Mouse (Mus musculus): Measurements from ENCODE around the gene Dmp1. TPM values are rescaled to one million over a fixed set of nuclear protein-coding genes. Genes with fewer than 3 reads are reported as not detected.

The Dmp1 gene
- polyA plus RNA-seq, 1 experiment from 2014 or later: 1.00 TPM

GRCm38 (mm10) chr5:104201153-104201950 lies 1.1 kb upstream of the Dmp1 start:
- Histone ChIP-seq H3K9me3 (no peaks in the 10 kb centered on the region), H3K27ac (no peak overlapping the region), H3K36me3 (no peaks in the 10 kb centered on the region), H3K4me3 (no peak overlapping the region), H3K27me3 (no peaks in the 10 kb centered on the region), H3K4me1 (peaks cover 4% of the 10 kb centered on the region; the same call in 1 of the 2 replicates), H3K9ac (no peak overlapping the region), H3K4me2 (no peak overlapping the region)
- 80% methylated on average over 12 of the region's 12 CpGs for WGBS
- no peak for ATAC-seq (ENCODE audit: insufficient number of reproducible peaks, insufficient read depth, low FRiP score, low TSS enrichment, low read depth)

- Histone ChIP-seq H3K9ac (no peak overlapping the region), H3K9me3 (no peaks in the 10 kb centered on the region), H3K36me3 (no peaks in the 10 kb centered on the region), H3K4me3 (no peak overlapping the region), H3K4me2 (no peak overlapping the region), H3K27me3 (no peaks in the 10 kb centered on the region), H3K4me1 (no peaks in the 10 kb centered on the region), H3K27ac (no peak overlapping the region)
- WGBS: 73% methylated on average over 11 of the region's 11 CpGs
- no peak for ATAC-seq (ENCODE audit: insufficient number of reproducible peaks, insufficient read depth, low FRiP score, low TSS enrichment, low read depth)
These were observed 10.1 kb downstream of the Dmp1 start for GRCm38 (mm10) chr5:104212531-104212930.

GRCm38 (mm10) chr5:104218926-104219325 lies 16.5 kb downstream of the Dmp1 start:
- H3K4me1 ChIP-seq: no peaks in the 10 kb centered on the region
- H3K9ac ChIP-seq: no peak overlapping the region
- no peak overlapping the region for H3K4me2 ChIP-seq
- no peaks in the 10 kb centered on the region for H3K9me3 ChIP-seq
- no peak for ATAC-seq (ENCODE audit: insufficient number of reproducible peaks, insufficient read depth, low FRiP score, low TSS enrichment, low read depth)
- H3K27ac ChIP-seq: no peak overlapping the region
- 33% methylated on average over 5 of the region's 5 CpGs for WGBS
- H3K27me3 ChIP-seq: no peaks in the 10 kb centered on the region
- no peaks in the 10 kb centered on the region for H3K36me3 ChIP-seq
- H3K4me3 ChIP-seq: no peak overlapping the region

DNA sequence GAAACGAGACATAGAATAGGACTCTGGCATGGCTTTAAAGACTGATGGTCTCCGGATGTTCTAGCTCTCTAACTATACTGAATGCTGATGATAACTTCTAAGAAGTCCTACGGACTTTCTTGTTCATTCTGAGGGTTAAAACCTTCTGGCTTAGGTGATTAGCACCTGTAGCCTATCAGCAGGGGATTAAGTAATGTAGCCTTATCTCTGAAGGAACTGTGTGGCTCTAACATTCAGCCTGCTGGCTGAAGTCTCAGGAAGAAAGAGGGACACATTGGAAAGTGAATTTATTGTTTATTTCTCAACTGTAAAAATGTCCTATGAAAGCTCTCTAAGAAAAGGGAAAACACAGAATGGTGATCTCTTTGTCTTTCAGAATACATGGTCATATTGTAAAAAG lies 21.9 kb downstream of the Dmp1 start:
- H3K36me3 ChIP-seq: no peaks in the 10 kb centered on the region
- no peaks in the 10 kb centered on the region for H3K4me1 ChIP-seq
- H3K9ac ChIP-seq: no peak overlapping the region
- 77% methylated on average over 3 of the region's 3 CpGs for WGBS
- ATAC-seq (ENCODE audit: insufficient number of reproducible peaks, insufficient read depth, low FRiP score, low TSS enrichment, low read depth): no peak
- H3K4me3 ChIP-seq: no peak overlapping the region
- H3K27ac ChIP-seq: no peak overlapping the region
- H3K9me3 ChIP-seq: no peaks in the 10 kb centered on the region
- H3K4me2 ChIP-seq: no peak overlapping the region
- H3K27me3 ChIP-seq: no peaks in the 10 kb centered on the region

DNA sequence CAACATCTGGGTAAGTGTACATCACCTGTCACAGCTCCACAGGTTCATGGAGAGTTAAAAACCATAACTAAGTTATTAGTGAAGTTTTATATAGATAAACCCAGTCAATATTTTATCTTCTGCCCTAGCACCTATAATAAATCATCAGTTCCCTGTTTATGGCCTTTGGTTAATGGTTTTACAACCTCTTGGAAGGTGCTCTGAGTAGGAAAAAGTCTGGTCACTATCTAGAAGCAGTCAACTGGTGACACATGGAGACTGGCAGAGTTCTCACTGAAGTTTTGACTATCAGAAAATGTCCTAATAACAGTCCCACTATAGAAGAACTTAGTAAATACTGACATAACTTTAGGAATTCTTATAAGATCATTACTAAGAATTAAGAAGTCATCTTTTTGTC lies 22.3 kb downstream of the Dmp1 start:
- Histone ChIP-seq H3K4me3 (no peak overlapping the region), H3K27me3 (no peaks in the 10 kb centered on the region), H3K9ac (no peak overlapping the region), H3K27ac (no peak overlapping the region), H3K36me3 (no peaks in the 10 kb centered on the region), H3K4me2 (no peak overlapping the region), H3K4me1 (no peaks in the 10 kb centered on the region), H3K9me3 (no peaks in the 10 kb centered on the region)
- ATAC-seq (ENCODE audit: insufficient number of reproducible peaks, insufficient read depth, low FRiP score, low TSS enrichment, low read depth): no peak

- Histone ChIP-seq H3K9ac (no peak overlapping the region), H3K36me3 (no peaks in the 10 kb centered on the region), H3K4me2 (no peak overlapping the region), H3K4me3 (no peak overlapping the region), H3K9me3 (no peaks in the 10 kb centered on the region), H3K27ac (no peak overlapping the region), H3K4me1 (no peaks in the 10 kb centered on the region), H3K27me3 (no peaks in the 10 kb centered on the region)
- WGBS: 17% methylated on average over 1 of the region's 1 CpGs
- no peak for ATAC-seq (ENCODE audit: insufficient number of reproducible peaks, insufficient read depth, low FRiP score, low TSS enrichment, low read depth)
These were observed 26.1 kb downstream of the Dmp1 start for GRCm38 (mm10) chr5:104228497-104228896.

DNA sequence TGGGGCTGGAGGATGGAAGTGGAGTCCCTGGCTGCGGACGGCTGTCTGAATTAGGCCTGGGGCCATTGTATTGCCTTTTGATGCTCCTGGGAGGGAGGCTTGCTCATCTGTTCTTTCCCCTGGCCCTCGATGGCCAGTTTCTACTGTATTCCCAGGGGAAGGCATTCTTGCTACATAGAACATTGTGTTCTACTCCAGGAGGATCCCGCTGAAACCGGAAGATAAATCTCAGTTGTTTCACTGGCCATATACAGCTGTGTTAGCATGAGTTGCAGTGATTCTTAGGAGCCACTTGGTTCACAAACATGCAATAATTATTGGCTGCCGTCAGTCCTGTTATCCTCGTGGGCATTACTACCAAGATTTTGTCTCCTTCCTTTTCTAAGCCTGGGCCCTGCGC lies 34.3 kb downstream of the Dmp1 start:
- H3K4me1 ChIP-seq: no peaks in the 10 kb centered on the region
- H3K36me3 ChIP-seq: no peaks in the 10 kb centered on the region
- ATAC-seq (ENCODE audit: insufficient number of reproducible peaks, insufficient read depth, low FRiP score, low TSS enrichment, low read depth): no peak
- no peak overlapping the region for H3K4me3 ChIP-seq
- no peak overlapping the region for H3K27ac ChIP-seq
- H3K27me3 ChIP-seq: no peaks in the 10 kb centered on the region
- H3K4me2 ChIP-seq: no peak overlapping the region
- H3K9me3 ChIP-seq: no peaks in the 10 kb centered on the region
- no peak overlapping the region for H3K9ac ChIP-seq
- 73% methylated on average over 8 of the region's 8 CpGs for WGBS

DNA sequence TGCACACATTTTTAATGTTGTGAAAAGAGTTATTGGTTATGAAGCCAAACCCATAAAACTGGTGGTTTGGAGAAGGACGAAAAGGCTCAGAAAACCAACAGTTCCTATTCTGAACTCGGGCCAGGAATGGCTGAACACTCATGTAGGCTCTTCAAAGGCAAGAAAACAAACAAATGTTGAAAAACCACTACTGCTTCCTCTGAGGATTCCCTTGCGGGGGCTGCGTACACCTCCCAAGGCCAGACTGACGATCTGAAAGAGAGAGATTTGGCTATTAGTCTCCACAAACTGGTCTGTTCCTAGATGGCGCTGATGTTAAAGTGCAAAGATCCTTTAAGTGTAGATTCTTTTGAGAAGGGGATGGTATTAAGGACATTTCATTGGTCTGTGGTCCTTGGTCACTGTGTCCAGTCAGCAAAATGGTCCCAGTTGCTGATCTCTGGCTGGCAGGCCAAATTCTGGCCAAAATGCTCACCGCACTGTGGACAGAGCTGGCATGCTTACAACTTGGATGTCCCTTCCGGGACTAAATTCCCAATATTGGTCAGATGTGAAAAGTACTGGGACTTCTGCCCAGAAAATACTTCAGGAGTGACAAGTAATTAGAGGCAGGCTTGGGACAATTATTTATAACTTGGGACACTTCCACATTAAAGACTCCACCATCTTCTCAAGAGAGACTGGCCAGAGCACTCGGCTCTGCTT lies 37.4 kb downstream of the Dmp1 start:
- H3K27ac ChIP-seq: no peak overlapping the region
- H3K27me3 ChIP-seq: no peaks in the 10 kb centered on the region
- no peak overlapping the region for H3K4me2 ChIP-seq
- H3K9ac ChIP-seq: no peak overlapping the region
- H3K4me1 ChIP-seq: no peaks in the 10 kb centered on the region
- no peak for ATAC-seq (ENCODE audit: insufficient number of reproducible peaks, insufficient read depth, low FRiP score, low TSS enrichment, low read depth)
- H3K36me3 ChIP-seq: no peaks in the 10 kb centered on the region
- no peak overlapping the region for H3K4me3 ChIP-seq
- 87% methylated on average over 9 of the region's 9 CpGs for WGBS
- no peaks in the 10 kb centered on the region for H3K9me3 ChIP-seq

GRCm38 (mm10) chr5:104244261-104244660 lies 41.8 kb downstream of the Dmp1 start:
- Histone ChIP-seq H3K27me3 (no peaks in the 10 kb centered on the region), H3K4me1 (no peaks in the 10 kb centered on the region), H3K27ac (no peak overlapping the region), H3K9ac (no peak overlapping the region), H3K36me3 (no peaks in the 10 kb centered on the region), H3K9me3 (no peaks in the 10 kb centered on the region), H3K4me2 (no peak overlapping the region), H3K4me3 (no peak overlapping the region)
- ATAC-seq (ENCODE audit: insufficient number of reproducible peaks, insufficient read depth, low FRiP score, low TSS enrichment, low read depth): no peak
- 77% methylated on average over 2 of the region's 2 CpGs for whole genome bisulfite sequencing

DNA sequence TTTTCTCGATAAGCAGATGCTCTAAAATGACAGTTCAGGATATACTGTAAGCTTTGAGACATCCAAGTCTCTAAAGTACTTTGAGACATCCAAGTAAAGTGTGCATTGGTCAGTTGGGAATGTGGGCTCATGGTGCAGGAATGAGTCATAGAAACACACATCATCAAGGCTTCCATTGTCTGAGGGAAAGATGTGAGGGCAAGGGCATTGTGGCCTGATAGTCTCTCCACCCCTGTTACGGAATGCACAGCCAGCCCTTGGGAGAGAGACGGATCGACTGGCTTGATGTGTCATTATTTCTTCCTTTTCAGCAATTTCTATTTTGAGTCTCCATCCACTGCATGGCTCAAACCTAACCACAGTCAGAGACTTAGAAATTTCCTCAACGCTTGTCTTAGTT lies 49.4 kb downstream of the Dmp1 start:
- Histone ChIP-seq H3K9ac (no peak overlapping the region), H3K4me1 (no peaks in the 10 kb centered on the region), H3K9me3 (no peaks in the 10 kb centered on the region), H3K4me3 (no peak overlapping the region), H3K36me3 (no peaks in the 10 kb centered on the region), H3K27ac (no peak overlapping the region), H3K4me2 (no peak overlapping the region), H3K27me3 (no peaks in the 10 kb centered on the region)
- 80% methylated on average over 5 of the region's 5 CpGs for WGBS
- ATAC-seq (ENCODE audit: insufficient number of reproducible peaks, insufficient read depth, low FRiP score, low TSS enrichment, low read depth): no peak

DNA sequence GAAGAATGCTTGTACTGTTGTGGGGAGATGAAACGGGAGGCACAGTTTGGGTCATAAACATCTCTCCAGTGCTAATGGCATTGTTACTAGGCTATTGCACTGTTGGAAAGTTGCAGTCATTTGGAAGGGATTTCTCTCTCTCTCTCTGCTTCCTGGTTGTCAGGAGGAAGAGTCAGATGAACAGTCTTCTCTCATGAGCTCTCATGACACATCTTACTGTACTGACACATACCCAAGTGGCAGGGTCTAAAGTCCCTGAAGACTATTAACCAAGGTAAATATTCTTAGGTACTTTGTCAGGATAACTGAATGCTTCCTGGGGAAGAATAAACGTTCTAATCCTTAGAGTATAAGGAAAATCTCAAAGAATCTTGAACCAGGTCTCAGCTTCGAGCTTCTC lies 54.2 kb downstream of the Dmp1 start:
- no peak for ATAC-seq (ENCODE audit: insufficient number of reproducible peaks, insufficient read depth, low FRiP score, low TSS enrichment, low read depth)

GRCm38 (mm10) chr5:104261908-104262461 lies 59.6 kb downstream of the Dmp1 start:
- H3K27ac ChIP-seq: no peak overlapping the region
- H3K36me3 ChIP-seq: no peaks in the 10 kb centered on the region
- ATAC-seq (ENCODE audit: insufficient number of reproducible peaks, insufficient read depth, low FRiP score, low TSS enrichment, low read depth): no peak
- H3K9me3 ChIP-seq: no peaks in the 10 kb centered on the region
- 77% methylated on average over 4 of the region's 4 CpGs for WGBS
- H3K4me1 ChIP-seq: no peaks in the 10 kb centered on the region
- no peak overlapping the region for H3K4me3 ChIP-seq
- no peaks in the 10 kb centered on the region for H3K27me3 ChIP-seq
- H3K4me2 ChIP-seq: no peak overlapping the region
- H3K9ac ChIP-seq: no peak overlapping the region

More for the DNA sequence above, 54.2 kb downstream of the Dmp1 start:
- WGBS: 76% methylated on average over 3 of the region's 3 CpGs
- Histone ChIP-seq H3K27ac (no peak overlapping the region), H3K4me3 (no peak overlapping the region), H3K36me3 (no peaks in the 10 kb centered on the region), H3K4me1 (no peaks in the 10 kb centered on the region), H3K9me3 (no peaks in the 10 kb centered on the region), H3K4me2 (no peak overlapping the region), H3K27me3 (no peaks in the 10 kb centered on the region), H3K9ac (no peak overlapping the region)

All from embryonic facial prominence, embryonic 13.5 days (tissue).